Mouse (Mus musculus): ENCODE results near the gene Hepacam. TPM values are rescaled to one million over a fixed set of nuclear protein-coding genes. Genes with fewer than 3 reads are reported as not detected.
A peak's percentile ranks its signal among the peaks of the same experiment; 100 is the strongest.

Hepacam gene
- polyA plus RNA-seq, 1 experiment, result 0.25 TPM

DNA sequence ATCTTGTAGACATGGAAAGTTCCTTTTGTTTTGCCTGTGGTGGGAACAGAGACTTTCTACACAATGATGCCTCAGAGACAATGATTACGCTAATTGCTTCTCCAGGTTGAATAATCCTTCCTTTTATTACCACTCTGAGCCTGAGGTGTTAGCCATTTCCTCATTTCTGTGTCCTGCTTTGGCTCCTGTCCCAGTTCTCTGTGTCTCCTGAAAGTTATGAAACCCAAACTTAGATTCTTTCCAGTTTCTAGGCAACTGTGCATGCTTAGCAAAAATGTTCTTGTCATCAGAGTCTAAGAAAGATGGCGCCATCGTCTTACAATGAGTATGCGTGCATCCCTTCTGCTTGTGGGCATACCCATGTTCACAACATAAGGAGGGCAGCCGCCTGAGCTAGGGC, 8.6 kb downstream of the Hepacam start:
- DNase-seq (ENCODE audit: low read depth, low spot score), result no peak
- WGBS, result 76% methylated on average over 5 of the region's 5 CpGs

DNA sequence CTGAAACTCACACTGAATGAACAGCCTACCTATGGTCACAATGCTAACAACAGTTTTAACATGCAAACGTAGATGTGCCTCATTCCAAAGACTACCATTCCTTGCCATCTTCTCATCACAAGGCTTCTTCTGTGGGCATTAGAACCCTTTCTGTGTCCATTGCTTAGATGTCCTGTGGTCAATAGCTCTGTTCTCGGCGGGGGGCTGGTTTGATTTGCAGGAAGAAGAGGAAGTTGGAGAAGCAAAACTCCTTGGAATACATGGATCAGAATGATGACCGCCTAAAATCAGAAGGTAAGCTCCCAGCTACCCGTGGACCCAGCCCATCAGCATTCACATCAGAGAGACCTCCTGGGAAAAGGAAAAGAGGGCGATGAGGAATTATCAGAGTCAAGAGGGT, 16.0 kb downstream of the Hepacam start:
- no peak for DNase-seq (ENCODE audit: low read depth, low spot score)
- 90% methylated on average over 6 of the region's 6 CpGs for WGBS

- WGBS, result 6% methylated on average over 54 of the region's 54 CpGs
- no peak for DNase-seq (ENCODE audit: low read depth, low spot score)
These were observed 17.4 kb downstream of the Hepacam start for GRCm38 (mm10) chr9:37384284-37385182.

DNA sequence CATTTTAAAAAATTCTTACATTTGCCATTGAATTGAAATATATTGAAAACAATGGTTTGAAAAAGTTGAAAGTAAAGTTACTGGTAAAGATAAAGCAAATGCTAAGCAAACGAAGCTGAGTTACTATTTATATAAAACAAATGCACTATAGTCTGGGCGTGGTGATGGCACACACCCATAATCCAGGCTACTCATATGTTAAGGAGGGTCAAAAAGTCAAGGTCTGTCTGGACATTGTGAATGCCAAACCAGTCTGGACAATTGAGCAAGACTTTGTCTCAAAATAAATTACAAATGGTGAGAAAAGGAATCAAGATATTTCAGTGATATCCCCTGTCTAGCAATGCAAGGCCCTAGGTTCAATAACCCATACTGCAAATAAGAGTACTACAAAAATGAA, 23.7 kb downstream of the Hepacam start:
- 39% methylated on average over 2 of the region's 2 CpGs for WGBS
- DNase-seq (ENCODE audit: low read depth, low spot score), result no peak

DNA sequence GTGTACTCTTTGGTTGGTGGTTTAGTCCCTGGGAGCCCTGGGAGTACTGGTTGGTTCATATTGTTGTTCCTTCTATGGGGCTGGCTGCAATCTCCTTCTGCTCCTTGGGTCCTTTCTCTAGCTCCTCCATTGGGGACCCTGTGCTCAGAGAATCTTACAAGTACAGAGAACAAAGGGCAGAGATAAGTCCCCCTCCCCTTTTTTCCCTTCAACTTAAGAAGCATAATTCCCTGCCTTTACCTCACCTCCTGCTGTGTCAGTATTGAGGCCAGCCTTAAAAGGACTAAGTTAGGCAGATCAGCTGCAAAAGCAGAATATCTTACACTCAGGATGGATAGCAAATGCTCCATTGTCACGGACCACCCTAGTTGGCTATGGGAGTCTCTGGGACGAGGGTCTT, 24.9 kb downstream of the Hepacam start:
- 75% methylated on average over 2 of the region's 2 CpGs for WGBS
- no peak for DNase-seq (ENCODE audit: low read depth, low spot score)

GRCm38 (mm10) chr9:37393482-37394131, 26.5 kb downstream of the Hepacam start:
- no peak for DNase-seq (ENCODE audit: low read depth, low spot score)
- 60% methylated on average over 8 of the region's 8 CpGs for WGBS

- DNase-seq (ENCODE audit: low read depth, low spot score), result no peak
- WGBS, result 79% methylated on average over 2 of the region's 2 CpGs
These were observed 33.4 kb downstream of the Hepacam start for GRCm38 (mm10) chr9:37400585-37400984.

DNA sequence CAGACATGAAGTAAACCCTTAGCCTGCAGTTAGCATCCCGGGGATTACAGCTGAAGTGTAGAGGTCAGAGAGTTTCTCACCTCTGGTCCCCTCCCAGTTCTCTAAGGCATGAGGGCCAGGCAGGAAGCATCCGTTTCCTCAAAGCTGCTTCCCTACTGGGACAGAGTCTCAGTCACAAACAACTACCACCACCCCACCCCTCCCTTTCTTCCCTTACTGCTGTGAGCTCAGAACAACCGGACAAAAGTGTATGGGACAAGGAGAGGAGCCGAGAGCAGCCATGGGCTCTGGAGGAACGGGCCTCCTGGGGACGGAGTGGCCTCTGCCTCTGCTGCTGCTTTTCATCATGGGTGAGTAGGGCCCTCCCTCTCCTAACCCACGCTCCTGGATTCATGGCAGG, 34.7 kb downstream of the Hepacam start, which contains the start of gene Robo4:
Gene Robo4, plus strand, starts transcription at position 96 of the 400 bp plus-strand sequence.
- no peak for DNase-seq (ENCODE audit: low read depth, low spot score)
- WGBS, result 23% methylated on average over 7 of the region's 7 CpGs

DNA sequence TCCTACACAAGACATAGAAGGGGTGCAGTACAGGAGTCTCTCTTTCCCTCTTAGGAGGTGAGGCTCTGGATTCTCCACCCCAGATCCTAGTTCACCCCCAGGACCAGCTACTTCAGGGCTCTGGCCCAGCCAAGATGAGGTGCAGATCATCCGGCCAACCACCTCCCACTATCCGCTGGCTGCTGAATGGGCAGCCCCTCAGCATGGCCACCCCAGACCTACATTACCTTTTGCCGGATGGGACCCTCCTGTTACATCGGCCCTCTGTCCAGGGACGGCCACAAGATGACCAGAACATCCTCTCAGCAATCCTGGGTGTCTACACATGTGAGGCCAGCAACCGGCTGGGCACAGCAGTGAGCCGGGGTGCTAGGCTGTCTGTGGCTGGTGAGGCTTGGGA, 35.4 kb downstream of the Hepacam start:
- no peak for DNase-seq (ENCODE audit: low read depth, low spot score)
- WGBS, result 86% methylated on average over 7 of the region's 7 CpGs

- 82% methylated on average over 7 of the region's 7 CpGs for WGBS
- DNase-seq (ENCODE audit: low read depth, low spot score), result no peak
These were observed 35.9 kb downstream of the Hepacam start for GRCm38 (mm10) chr9:37403011-37403410.

DNA sequence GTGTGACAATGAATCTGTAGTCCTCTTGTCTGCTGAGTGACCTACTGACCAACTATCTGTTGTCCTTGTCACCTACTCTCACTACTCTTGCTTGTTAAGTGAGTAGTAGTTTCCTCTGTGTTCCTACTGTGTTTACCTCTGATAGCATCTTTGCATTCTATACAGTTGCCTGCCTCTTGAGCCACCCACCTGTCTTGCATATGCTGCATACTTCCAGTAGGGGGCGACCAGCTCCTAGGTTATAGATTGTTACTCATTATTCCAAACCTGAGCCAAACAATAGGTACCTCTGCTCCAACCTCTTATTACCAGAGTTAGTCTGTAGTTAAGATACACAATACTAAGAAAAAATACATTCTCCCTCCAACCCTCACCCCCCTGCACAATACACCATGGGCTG, 39.2 kb downstream of the Hepacam start:
- WGBS, result 0% methylated on average over 1 of the region's 1 CpGs
- DNase-seq (ENCODE audit: low read depth, low spot score), result no peak

DNA sequence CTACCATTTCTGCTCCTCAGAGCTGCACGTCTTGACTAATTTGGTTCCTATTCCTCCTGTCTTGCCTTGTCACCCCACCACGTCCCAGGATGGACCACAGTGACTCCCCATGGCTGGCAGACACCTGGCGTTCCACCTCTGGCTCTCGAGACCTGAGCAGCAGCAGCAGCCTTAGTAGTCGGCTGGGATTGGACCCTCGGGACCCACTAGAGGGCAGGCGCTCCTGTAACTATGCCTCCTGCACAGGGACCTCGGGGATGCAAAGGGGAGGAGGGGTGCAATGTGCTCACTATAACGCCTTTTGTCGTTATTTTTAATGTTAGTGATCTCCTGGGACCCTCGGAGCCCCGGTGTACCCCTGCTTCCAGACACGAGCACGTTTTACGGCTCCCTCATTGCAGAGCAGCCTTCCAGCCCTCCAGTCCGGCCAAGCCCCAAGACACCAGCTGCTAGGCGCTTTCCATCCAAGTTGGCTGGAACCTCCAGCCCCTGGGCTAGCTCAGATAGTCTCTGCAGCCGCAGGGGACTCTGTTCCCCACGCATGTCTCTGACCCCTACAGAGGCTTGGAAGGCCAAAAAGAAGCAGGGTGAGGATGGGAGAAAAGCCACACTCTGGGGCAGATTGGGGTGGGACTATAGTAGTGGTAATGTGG, 40.8 kb downstream of the Hepacam start:
- 19% methylated on average over 19 of the region's 19 CpGs for WGBS
- no peak for DNase-seq (ENCODE audit: low read depth, low spot score)

DNA sequence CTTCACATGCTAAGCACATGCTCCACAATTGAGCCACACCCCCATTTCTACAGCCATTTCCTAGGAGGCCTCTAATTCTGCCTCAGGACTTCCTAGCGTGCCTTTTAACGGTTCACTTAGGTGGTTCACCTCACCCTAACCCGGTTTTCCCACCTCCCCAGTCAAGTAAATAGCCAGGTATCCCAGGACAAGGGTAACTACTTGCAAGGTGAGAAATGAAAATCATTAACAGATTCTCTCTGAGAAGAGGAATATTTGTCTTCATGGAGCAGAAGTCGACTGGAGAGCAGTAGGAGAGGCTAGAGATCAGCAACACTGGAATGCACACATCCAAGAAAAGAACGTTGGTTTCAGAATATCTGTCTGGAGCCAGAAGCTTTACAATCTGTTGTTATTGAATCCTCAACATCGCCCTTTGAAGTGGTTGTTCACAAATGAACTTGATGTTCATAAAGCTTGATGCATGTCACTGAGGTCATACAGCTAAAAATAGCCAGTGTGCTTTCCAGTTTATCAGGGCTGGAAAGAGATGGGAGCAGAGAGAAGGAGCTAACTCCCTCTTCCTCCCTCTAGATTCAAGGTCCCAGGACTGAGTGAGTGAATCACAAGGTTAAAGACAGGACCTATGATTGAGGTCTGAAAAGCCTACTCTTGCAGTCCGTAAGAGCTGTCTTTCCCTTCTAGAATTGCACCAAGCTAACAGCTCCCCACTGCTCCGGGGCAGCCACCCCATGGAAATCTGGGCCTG, 42.7 kb downstream of the Hepacam start:
- 51% methylated on average over 8 of the region's 8 CpGs for WGBS
- DNase-seq (ENCODE audit: low read depth, low spot score), result no peak

DNA sequence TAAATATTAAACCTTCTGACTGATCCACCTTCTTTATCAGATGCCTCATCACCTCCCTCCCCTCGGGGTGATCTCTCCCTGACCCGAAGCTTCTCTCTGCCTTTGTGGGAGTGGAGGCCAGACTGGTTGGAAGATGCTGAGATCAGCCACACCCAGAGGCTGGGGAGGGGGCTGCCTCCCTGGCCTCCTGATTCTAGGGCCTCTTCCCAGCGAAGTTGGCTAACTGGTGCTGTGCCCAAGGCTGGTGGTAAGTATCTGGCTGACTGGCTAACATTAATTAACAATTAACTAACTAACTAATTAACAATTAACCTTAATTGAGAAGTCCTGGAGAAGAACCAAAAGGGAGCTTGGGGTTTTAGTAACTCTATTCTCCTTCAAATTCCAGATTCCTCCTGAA, 45.8 kb downstream of the Hepacam start:
- DNase-seq (ENCODE audit: low read depth, low spot score), result no peak
- WGBS, result 32% methylated on average over 3 of the region's 3 CpGs

GRCm38 (mm10) chr9:37414666-37415065, 47.5 kb downstream of the Hepacam start:
- WGBS, result 74% methylated on average over 3 of the region's 3 CpGs
- DNase-seq (ENCODE audit: low read depth, low spot score), result no peak

DNA sequence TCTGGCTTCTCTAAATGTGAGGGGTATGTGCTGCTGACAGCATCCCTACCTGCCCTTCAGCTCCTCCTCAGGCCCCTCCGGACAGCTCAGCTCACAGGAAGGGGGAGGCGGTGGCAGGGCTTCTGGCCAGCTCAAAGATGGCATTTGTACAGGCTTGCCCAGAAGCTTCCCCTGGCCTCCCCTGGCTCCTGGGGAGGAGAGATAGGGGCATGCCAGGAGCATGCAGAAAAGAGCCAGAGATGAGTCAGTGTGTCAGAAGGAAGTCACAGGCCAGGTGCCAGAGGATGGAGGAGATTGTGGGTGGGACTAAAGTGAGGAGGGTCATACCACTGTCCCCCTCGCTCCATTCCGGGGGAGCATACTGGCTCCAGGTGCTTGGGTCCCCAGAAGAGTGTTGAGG, 51.6 kb downstream of the Hepacam start:
- WGBS, result 68% methylated on average over 4 of the region's 4 CpGs

GRCm38 (mm10) chr9:37420676-37421075, 53.5 kb downstream of the Hepacam start:
- DNase-seq (ENCODE audit: low read depth, low spot score), result peak; percentile 42
- WGBS, result under 1% methylated on average over 27 of the region's 27 CpGs

More for the DNA sequence above, 51.6 kb downstream of the Hepacam start:
- DNase-seq (ENCODE audit: low read depth, low spot score), result no peak

- DNase-seq (ENCODE audit: low read depth, low spot score), result no peak
- 17% methylated on average over 12 of the region's 12 CpGs for WGBS
These were observed 54.1 kb downstream of the Hepacam start for GRCm38 (mm10) chr9:37421239-37421638.

DNA sequence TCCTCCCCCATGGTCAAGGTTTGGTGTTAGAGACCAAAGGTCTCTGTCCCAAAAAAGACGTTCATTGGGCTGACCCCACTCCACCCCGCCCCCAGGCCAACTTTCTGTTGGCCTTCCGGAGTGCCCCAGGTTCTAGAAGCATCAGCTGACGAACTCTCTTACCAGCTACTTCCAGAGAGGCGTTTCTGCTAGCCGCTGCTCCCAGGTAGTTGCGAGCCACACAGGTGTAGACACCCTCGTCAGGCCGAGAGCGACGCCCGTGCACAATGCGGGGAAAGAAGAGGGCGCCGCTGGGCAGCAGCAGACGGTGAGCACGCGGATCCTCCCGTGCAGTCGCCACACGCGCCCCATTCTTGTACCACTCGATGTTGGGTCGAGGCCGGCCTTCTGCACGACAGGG, 62.2 kb downstream of the Hepacam start:
- no peak for DNase-seq (ENCODE audit: low read depth, low spot score)
- WGBS, result 25% methylated on average over 26 of the region's 26 CpGs

DNA sequence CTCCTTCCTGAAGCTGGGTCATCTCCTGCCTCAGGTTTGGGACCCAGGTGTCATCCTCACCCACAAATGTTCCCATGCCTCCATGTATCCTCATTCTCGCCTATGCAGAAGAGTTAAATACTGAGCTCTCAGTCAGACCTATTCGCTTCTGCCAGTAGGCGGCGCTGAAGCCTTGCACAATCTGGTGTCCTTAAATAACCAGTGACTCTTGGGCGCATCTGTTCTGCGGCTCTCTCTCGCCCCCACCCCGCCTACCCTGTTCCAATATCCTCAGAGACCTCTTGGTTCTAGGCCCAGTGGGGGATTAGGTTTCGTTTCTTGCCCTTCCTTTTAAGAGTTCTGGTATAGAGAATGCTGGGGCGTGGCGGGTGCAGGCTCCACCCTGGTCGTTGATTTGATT, 63.4 kb downstream of the Hepacam start:
- 2% methylated on average over 12 of the region's 12 CpGs for WGBS

More for the DNA sequence above, 63.4 kb downstream of the Hepacam start:
- DNase-seq (ENCODE audit: low read depth, low spot score), result peak; percentile 67
